Mouse (Mus musculus) megakaryocyte, embryonic 14.5 days (primary cell): ENCODE results near the gene Elovl6.

Source experiments
- FLI1 ChIP-seq: IDR thresholded peaks from 2 replicates; pipeline ENCODE4 v1.6.1; 2012; ENCODE audit warnings: low read length, inconsistent platforms, mixed read lengths
- GATA1 ChIP-seq: IDR thresholded peaks from 3 replicates; pipeline ENCODE4 v1.6.1; 2012; ENCODE audit warnings: mixed read lengths, low read length, inconsistent platforms, borderline replicate concordance

- TF ChIP-seq GATA1: no peak
- TF ChIP-seq FLI1: no peak
Measured at GRCm38 (mm10) chr3:129675923-129676322, 143.8 kb downstream of the Elovl6 start.
